Mouse (Mus musculus): ENCODE results near the gene Khdc4.

- no peak for TF ChIP-seq CTCF (conservative IDR thresholded peaks at IDR 0.05; ENCODE audit: low read length)
- TF ChIP-seq NANOG (IDR thresholded peaks at IDR 0.05; ENCODE audit: borderline replicate concordance, low read length): no peak
Observed at GRCm38 (mm10) chr3:88714725-88715124, 29.1 kb downstream of the Khdc4 start.
